Mouse (Mus musculus) bone marrow macrophage, adult 2 months (primary cell): ENCODE data around the gene Mboat1. TPM values are rescaled to one million over a fixed set of nuclear protein-coding genes. Genes with fewer than 3 reads are reported as not detected.

Experiments
- H3K27ac ChIP-seq: 2 replicates; pipeline ENCODE4 v1.5.1; 2012; ENCODE audit warnings: low read depth, low read length; ENCODE audit not compliant: insufficient read depth
- H3K4me1 ChIP-seq: 2 replicates; pipeline ENCODE4 v1.6.1; 2012; ENCODE audit warnings: low read length; ENCODE audit not compliant: control insufficient read depth, insufficient read depth
- H3K4me3 ChIP-seq: 2 replicates; pipeline ENCODE4 v1.5.1; 2012; ENCODE audit warnings: mild to moderate bottlenecking, low read length, moderate library complexity; ENCODE audit not compliant: insufficient read depth
- CTCF ChIP-seq: IDR thresholded peaks from 2 replicates; pipeline ENCODE4 v1.5.1; 2012; ENCODE audit warnings: low read depth, mild to moderate bottlenecking, low read length, moderate library complexity
- POLR2A ChIP-seq: IDR thresholded peaks from 2 replicates; pipeline ENCODE4 v1.6.1; 2012; ENCODE audit warnings: mild to moderate bottlenecking, low read depth, low read length, borderline replicate concordance
- polyA plus RNA-seq: library from polyadenylated mRNA; stranded (reverse); fragments of >200 nt; gene quantifications from 2 replicates; pipeline ENCODE4 v1.2.4, GENCODE M21; 2012; ENCODE audit not compliant: missing spikeins, insufficient read depth, insufficient read length

Mboat1 gene
- polyA plus RNA-seq, 1 experiment, result 4.5 TPM

GRCm38 (mm10) chr13:30199821-30200220 lies 63.5 kb downstream of the Mboat1 start:
- TF ChIP-seq CTCF, result no peak
- TF ChIP-seq POLR2A, result no peak

GRCm38 (mm10) chr13:30200737-30201136 lies 64.4 kb downstream of the Mboat1 start:
- no peak overlapping the region for H3K27ac ChIP-seq
- TF ChIP-seq CTCF (no peak), POLR2A (no peak)
- no peak overlapping the region for H3K4me3 ChIP-seq

More at GRCm38 (mm10) chr13:30199821-30200220, 63.5 kb downstream of the Mboat1 start:
- H3K4me3 ChIP-seq, result no peak overlapping the region
- peaks cover 13% of the 10 kb centered on the region for H3K4me1 ChIP-seq
- no peak overlapping the region for H3K27ac ChIP-seq

DNA sequence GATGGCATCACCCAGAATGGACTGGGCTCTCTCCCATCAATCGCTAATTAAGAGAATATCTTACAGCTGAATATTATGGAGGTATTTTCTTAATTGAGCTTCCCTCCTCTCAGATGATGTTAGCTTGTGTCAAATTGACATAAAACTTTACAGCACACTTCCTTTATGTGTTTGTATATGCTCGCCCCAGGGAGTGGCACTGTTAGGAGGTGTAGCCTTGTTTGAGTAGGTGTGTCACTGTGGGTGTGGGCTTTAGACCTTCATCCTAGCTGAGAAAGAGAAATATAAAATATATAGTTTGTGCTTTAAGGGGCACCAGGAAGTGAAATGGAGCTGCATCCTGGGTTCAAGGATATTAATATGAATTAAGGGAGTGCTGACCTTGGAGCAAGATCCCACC lies 66.7 kb downstream of the Mboat1 start:
- TF ChIP-seq CTCF, result no peak
- no peak for TF ChIP-seq POLR2A
- no peak overlapping the region for H3K4me3 ChIP-seq
- no peak overlapping the region for H3K27ac ChIP-seq

More at GRCm38 (mm10) chr13:30200737-30201136, 64.4 kb downstream of the Mboat1 start:
- H3K4me1 ChIP-seq, result peaks cover 13% of the 10 kb centered on the region

DNA sequence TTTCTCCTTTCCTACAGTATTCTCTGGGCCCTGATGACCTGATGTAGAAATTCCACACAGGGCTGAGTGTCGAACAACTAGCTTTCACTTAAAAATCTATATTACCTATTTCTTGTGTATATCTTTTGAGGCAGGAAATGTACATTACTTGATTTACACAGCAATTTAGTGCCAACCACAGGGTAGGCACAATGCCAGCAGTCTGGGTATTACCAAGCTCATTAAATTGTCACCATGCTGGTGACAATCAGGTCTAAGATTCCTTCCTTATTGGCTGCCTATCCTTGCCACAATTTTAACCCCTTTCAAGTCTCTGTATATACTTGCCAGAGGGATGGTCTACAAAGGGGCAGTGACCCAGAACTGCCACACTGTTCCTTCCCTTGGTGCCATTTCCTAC lies 71.9 kb downstream of the Mboat1 start:
- Histone ChIP-seq H3K27ac (no peak overlapping the region), H3K4me3 (no peak overlapping the region), H3K4me1 (peaks cover 15% of the 10 kb centered on the region)
- TF ChIP-seq CTCF (no peak), POLR2A (no peak)

More for the DNA sequence above, 66.7 kb downstream of the Mboat1 start:
- peaks cover 7% of the 10 kb centered on the region for H3K4me1 ChIP-seq

DNA sequence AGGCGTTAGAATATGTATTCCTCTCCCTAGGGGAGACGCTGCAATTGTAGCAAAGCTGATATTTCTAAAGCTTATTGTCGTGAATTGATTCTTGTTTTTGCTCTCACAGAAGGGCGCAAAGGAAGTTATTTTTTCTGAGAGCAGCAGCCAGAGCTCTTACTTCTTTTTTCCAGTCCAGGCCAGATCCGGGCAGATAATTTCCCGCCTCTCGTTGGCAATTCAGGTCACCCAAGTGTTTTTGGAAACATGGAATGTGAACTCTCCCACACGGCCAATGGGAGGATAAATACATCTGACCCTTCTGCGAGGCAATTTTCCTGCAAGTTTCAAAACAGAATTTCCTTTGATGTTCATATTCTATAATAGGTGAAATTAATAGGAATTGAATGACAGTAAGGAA lies 77.0 kb downstream of the Mboat1 start:
- H3K4me3 ChIP-seq, result no peak overlapping the region
- H3K4me1 ChIP-seq, result peaks cover 26% of the 10 kb centered on the region
- no peak for TF ChIP-seq POLR2A
- no peak for TF ChIP-seq CTCF
- no peak overlapping the region for H3K27ac ChIP-seq

DNA sequence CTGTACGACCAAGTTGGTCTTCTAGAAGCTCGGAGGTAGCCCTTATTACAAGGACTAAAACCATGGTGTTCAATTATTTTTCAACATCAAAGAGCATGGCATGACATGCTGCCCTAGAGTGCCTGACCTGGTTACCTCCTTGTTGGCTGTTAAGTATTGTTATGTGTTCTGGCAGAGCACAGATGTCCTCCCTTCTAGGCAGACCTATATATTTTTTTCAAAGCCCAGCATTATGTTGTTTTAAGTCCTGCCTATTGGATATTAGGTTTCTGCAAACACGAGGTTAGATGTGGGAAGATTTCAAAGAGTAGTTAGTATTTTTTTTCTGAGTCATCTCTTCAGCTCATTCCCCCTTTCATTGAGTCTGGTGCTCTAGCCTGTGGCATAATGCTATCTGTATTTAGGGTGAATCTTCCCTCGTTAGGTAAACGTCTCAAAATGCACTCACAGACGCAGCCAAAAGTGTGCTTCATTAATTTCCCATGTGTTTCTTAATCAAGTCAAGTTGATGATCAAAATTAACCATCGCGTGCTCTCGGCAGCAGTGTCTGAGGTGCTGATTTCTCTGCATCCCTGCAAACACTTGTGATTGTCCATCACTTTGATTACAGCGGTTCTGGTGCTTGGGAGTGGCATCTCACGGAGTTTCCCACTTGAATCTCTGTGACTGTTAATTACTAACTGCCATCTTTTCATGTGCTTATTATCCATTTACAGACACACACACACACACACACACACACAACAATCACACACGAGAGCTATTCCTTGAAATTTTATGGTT lies 81.5 kb downstream of the Mboat1 start:
- no peak overlapping the region for H3K27ac ChIP-seq
- no peak for TF ChIP-seq POLR2A
- TF ChIP-seq CTCF, result no peak

GRCm38 (mm10) chr13:30219597-30219996 lies 83.3 kb downstream of the Mboat1 start:
- Histone ChIP-seq H3K4me3 (no peak overlapping the region), H3K27ac (no peak overlapping the region), H3K4me1 (peaks cover 16% of the 10 kb centered on the region)
- no peak for TF ChIP-seq CTCF
- TF ChIP-seq POLR2A, result no peak

More for the DNA sequence above, 81.5 kb downstream of the Mboat1 start:
- Histone ChIP-seq H3K4me1 (peaks cover 21% of the 10 kb centered on the region), H3K4me3 (no peak overlapping the region)

DNA sequence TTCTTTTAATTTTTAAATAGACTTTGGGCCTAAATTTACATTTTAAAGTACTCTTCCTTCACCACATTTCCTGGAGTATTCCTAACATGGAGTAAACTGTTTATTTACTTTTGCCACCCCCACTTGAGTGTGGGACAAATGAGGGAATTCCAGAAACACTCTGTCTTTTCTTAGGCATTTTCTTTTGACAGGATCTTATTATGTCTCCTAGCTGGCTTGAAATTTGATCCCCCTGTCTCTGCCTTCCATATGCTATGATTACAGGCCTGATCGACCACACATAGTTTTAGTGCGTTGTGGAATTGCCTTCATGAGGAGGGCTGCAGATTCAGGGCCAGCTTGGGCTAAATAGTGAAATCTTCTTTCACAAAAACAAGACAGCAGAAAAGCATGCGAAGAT lies 85.0 kb downstream of the Mboat1 start:
- Histone ChIP-seq H3K4me3 (no peak overlapping the region), H3K27ac (no peak overlapping the region), H3K4me1 (peaks cover 14% of the 10 kb centered on the region)
- no peak for TF ChIP-seq POLR2A

- Histone ChIP-seq H3K4me1 (peaks cover 22% of the 10 kb centered on the region), H3K4me3 (no peak overlapping the region), H3K27ac (no peak overlapping the region)
- no peak for TF ChIP-seq CTCF
- no peak for TF ChIP-seq POLR2A
Measured at GRCm38 (mm10) chr13:30224114-30224513, 87.8 kb downstream of the Mboat1 start.

- H3K4me1 ChIP-seq, result peaks cover 27% of the 10 kb centered on the region
- no peak overlapping the region for H3K27ac ChIP-seq
- no peak for TF ChIP-seq POLR2A
- TF ChIP-seq CTCF, result no peak
- H3K4me3 ChIP-seq, result no peak overlapping the region
Measured at GRCm38 (mm10) chr13:30224659-30225058, 88.4 kb downstream of the Mboat1 start.
